Mouse (Mus musculus) heart, postnatal 0 days (tissue): ENCODE data around the gene Kpna6.

Experiments used
- CTCF ChIP-seq: IDR thresholded peaks from 2 replicates; pipeline ENCODE4 v1.5.1; 2016; ENCODE audit warnings: antibody characterized with exemption, control low read depth, low read depth
- EP300 ChIP-seq: IDR thresholded peaks from 2 replicates; pipeline ENCODE4 v1.6.1; 2016; ENCODE audit warnings: antibody characterized with exemption, low read depth

GRCm38 (mm10) chr4:129640101-129640637, 32.4 kb downstream of the Kpna6 start:
- TF ChIP-seq CTCF = no peak
- TF ChIP-seq EP300 = no peak
